Mouse (Mus musculus): ENCODE measurements around the gene Cyp27b1.
"Not testable (repeated sequence)": the region's sequence is repeated elsewhere in the genome, so short reads cannot be mapped to it uniquely, and the experiment has no call there.

The Cyp27b1 gene

GRCm38 (mm10) chr10:127049395-127050118 lies 1.5 kb downstream of the Cyp27b1 start:
- peak; percentile 65 for DNase-seq (ENCODE audit: low read depth, low spot score)

GRCm38 (mm10) chr10:127050119-127050474 lies 2.0 kb downstream of the Cyp27b1 start:
- no peak for DNase-seq (ENCODE audit: low read depth, low spot score)

- no peak for DNase-seq (ENCODE audit: low read depth, low spot score)
Measured at GRCm38 (mm10) chr10:127054646-127055045, 6.6 kb downstream of the Cyp27b1 start.

GRCm38 (mm10) chr10:127055406-127055805 lies 7.4 kb downstream of the Cyp27b1 start:
- no peak for DNase-seq (ENCODE audit: low read depth, low spot score)

- DNase-seq (ENCODE audit: low read depth, low spot score): no peak
Measured at GRCm38 (mm10) chr10:127056490-127056889, 8.4 kb downstream of the Cyp27b1 start.

GRCm38 (mm10) chr10:127058161-127058560 lies 10.1 kb downstream of the Cyp27b1 start:
- peak; percentile 90 for DNase-seq (ENCODE audit: low read depth, low spot score)

GRCm38 (mm10) chr10:127058708-127059107 lies 10.7 kb downstream of the Cyp27b1 start:
- DNase-seq (ENCODE audit: low read depth, low spot score): no peak

GRCm38 (mm10) chr10:127059174-127059967 lies 11.3 kb downstream of the Cyp27b1 start:
- DNase-seq (ENCODE audit: low read depth, low spot score): peak; percentile 59

- DNase-seq (ENCODE audit: low read depth, low spot score): peak; percentile 90
Measured at GRCm38 (mm10) chr10:127059968-127060916, 12.2 kb downstream of the Cyp27b1 start, which contains the start of gene March9. Gene March9 (minus strand): TSS chr10:127060184.

GRCm38 (mm10) chr10:127061085-127061484 lies 13.0 kb downstream of the Cyp27b1 start:
- DNase-seq (ENCODE audit: low read depth, low spot score): no peak

- no peak for DNase-seq (ENCODE audit: low read depth, low spot score)
Measured at GRCm38 (mm10) chr10:127061513-127061912, 13.5 kb downstream of the Cyp27b1 start.

GRCm38 (mm10) chr10:127062101-127062500 lies 14.1 kb downstream of the Cyp27b1 start:
- DNase-seq (ENCODE audit: low read depth, low spot score): not testable (repeated sequence)

GRCm38 (mm10) chr10:127062503-127062902 lies 14.5 kb downstream of the Cyp27b1 start:
- DNase-seq (ENCODE audit: low read depth, low spot score): no peak

- DNase-seq (ENCODE audit: low read depth, low spot score): peak; percentile 99
Measured at GRCm38 (mm10) chr10:127063239-127063872, 15.3 kb downstream of the Cyp27b1 start, which contains the start of gene Cdk4. Gene Cdk4 (plus strand): TSS chr10:127063534.

GRCm38 (mm10) chr10:127063913-127064870 lies 16.1 kb downstream of the Cyp27b1 start:
- DNase-seq (ENCODE audit: low read depth, low spot score): no peak

GRCm38 (mm10) chr10:127065981-127066380 lies 17.9 kb downstream of the Cyp27b1 start:
- no peak for DNase-seq (ENCODE audit: low read depth, low spot score)

GRCm38 (mm10) chr10:127066519-127067018 lies 18.5 kb downstream of the Cyp27b1 start:
- no peak for DNase-seq (ENCODE audit: low read depth, low spot score)

- DNase-seq (ENCODE audit: low read depth, low spot score): no peak
Measured at GRCm38 (mm10) chr10:127068360-127069038, 20.4 kb downstream of the Cyp27b1 start.

Measured in CD4-positive, CD25-positive, alpha-beta regulatory T cell, adult 2 months (primary cell).